Mouse (Mus musculus) right cerebral cortex, postnatal 25 days (tissue): Measurements from ENCODE around the gene Nek6.
A peak's percentile ranks its signal among the peaks of the same experiment; 100 is the strongest.

Experiments used
- DNase-seq: peaks from one replicate; pipeline ENCODE4 v3.0.0; 2022

The Nek6 gene

DNA sequence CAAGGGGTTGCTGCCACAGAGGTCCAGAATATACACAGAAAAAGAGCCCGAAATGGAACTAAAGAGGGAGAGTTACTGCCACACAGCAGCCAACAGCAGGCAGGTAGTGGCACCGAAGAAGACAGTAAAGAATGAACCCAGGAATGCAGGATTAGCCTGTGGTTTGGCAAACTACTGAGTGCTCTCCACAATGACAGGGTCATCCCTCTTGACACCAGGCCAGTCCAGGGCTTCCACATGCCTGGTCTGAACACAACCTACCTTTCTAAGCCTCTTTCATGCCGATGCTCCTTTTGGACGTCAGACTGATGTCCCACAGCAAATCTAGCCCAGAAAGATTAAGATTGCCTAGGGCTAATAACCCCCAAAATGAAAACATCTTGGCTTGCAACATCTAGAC is 117.4 kb downstream of the Nek6 start:
- no peak for DNase-seq

DNA sequence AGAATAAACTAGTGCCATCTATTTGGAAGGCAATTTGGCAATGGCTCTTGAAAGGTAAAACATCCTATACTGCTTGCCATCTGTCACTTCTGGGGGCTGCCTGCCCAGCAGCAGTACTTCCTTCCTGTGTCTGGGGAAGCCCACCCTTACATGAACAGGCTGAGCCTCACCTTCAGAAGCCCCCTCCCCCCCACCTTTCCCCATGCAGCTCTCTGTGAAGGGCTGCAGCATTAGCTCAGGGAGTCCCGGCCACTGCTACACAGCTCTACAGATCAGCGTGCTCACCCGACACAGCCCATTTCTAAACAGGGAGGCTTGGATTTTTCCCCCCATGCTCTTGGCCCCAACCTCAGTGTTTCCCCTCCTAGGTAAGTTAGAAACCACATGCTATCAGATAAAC is 118.0 kb downstream of the Nek6 start:
- DNase-seq = no peak

DNA sequence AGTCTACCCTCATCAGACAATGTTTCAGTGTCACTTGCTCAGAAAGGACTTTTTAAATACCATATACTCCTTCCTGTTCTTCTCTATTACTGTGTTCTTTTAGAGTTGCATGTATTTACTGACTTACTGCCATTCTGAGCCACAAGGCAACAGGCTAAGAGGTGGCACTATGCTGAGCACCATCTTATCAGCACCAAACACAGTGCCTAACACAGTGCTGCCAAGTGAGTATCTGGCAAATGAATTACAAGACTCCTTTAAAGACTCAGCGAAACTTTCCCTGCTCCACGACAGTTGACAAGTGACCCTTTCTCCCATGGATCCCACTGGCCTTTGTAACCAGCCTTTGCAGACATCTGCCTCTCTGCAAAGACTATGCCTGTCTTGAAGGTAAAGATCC is 119.1 kb downstream of the Nek6 start:
- no peak for DNase-seq

DNA sequence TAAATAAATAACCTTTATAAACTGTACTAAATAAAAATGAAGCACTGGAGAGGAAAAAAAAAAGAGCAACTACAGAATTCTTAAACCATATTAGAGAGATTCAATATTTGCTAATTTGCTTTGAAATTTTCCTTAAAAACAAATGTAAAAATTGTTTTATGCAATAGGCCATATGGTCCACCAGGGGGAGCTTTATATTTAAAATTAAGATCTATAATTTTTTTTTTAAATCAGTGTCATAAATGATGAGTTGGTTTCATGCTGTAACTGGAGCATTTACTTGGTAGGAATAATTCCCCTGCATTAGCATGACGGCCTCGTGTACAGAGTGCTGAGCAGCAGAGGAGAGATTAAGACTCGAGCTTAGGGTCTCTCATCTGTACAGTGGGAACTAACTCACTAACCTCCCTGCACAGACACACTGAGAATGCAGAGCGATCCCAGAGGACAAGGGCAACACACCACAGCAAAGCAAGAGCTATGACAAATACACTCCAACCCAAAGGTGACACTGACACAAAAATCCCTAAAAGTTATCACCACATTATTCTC is 126.3 kb downstream of the Nek6 start:
- DNase-seq = no peak

DNA sequence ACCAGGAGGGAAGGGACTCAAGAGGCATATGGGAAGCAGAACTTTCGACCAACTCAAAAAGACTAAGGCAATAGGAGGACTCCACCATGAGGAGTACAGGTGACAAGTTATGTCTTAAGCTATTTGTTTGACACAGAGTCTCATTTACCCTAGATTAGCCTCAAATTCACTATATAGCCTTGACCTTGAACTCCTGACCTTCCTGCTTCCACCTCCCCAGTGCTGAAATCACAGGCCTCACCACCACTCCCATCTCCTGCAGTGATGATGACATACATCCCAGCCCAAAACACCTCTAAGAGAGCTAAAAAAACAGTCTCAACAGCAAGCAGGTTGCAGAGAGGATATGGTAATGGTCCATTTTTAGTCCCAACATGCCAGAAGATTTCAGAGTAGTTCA is 130.3 kb downstream of the Nek6 start:
- DNase-seq = no peak

DNA sequence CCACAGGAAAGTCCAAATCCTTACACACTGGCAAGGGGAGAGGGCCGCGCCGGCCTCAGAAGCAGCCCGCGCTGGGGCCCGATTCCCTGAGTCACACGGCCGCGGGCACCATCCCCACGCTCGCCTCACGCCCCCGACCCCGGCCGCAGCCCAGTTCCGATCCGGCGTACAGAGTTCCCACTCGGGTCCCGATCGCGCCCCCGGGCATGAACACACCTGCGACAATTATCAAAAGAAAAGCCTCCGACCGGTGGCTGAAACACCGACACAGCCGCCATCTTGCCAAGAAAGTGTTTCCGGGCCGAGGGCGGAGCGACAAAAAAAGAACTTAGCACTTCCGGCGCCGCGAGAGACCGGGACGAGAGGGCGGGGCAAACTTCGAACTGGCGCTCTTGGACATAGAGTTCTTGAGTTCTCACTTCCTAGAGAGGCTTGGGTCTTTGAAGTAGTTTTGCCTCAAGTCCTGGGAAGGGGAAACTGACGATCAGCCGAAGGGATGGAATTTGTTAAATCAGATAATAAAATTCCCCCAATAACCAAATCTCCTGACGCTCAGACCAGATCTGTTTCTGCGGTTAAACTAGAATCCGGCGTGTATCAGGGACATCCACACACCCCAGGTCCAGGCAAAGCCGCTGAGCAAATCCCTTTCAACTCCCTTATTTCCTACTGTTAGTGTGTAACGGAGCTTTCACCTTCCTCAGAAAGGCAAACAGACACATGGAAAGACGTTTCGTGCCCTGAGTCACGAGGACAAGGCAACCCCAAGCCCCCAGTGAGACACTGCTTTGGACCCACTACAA is 132.4 kb downstream of the Nek6 start, which contains the start of gene Psmb7:
TSS of gene Psmb7 (minus strand) at position 463 of the 803 bp plus-strand sequence.
- DNase-seq = peak; percentile 83
